Mouse (Mus musculus): ENCODE measurements around the gene Ssrp1. TPM values are rescaled to one million over a fixed set of nuclear protein-coding genes. Genes with fewer than 3 reads are reported as not detected.

The Ssrp1 gene
- polyA plus RNA-seq (2012; ENCODE audit: insufficient read depth, insufficient read length, missing spikeins) = 25.3 and 30.1 TPM in 2 replicates

GRCm38 (mm10) chr2:85037047-85038026 lies at the start of gene Ssrp1, which contains the start of gene P2rx3:
Gene Ssrp1 (plus strand): TSS chr2:85037234.
Gene P2rx3 (minus strand): TSS chr2:85037462.
- Histone ChIP-seq H3K4me3 (ENCODE audit: insufficient read depth, low read depth, low read length) (peak within 1 kb of the TSS; percentile 82), H3K27ac (replicated peaks; ENCODE audit: low read depth, low read length) (peak within 1 kb of the TSS; percentile 62), H3K4me1 (ENCODE audit: control insufficient read depth, insufficient read depth, insufficient read length, low read length) (peaks cover 10% of the 10 kb centered on the region)

GRCm38 (mm10) chr2:84987930-84988329 lies 49.1 kb upstream of the Ssrp1 start, which contains the start of gene Prg3:
Gene Prg3 (plus strand): TSS chr2:84988215.
- no peak within 1 kb of the TSS for H3K27ac ChIP-seq (replicated peaks; ENCODE audit: low read depth, low read length)
- no peak within 1 kb of the TSS for H3K4me3 ChIP-seq (ENCODE audit: insufficient read depth, low read depth, low read length)
- H3K4me1 ChIP-seq (ENCODE audit: control insufficient read depth, insufficient read depth, insufficient read length, low read length) = no peaks in the 10 kb centered on the region

GRCm38 (mm10) chr2:84996376-84996775 lies 40.7 kb upstream of the Ssrp1 start:
- no peak overlapping the region for H3K27ac ChIP-seq (replicated peaks; ENCODE audit: low read depth, low read length)

GRCm38 (mm10) chr2:84999486-85000181 lies 37.4 kb upstream of the Ssrp1 start:
- Histone ChIP-seq H3K27ac (replicated peaks; ENCODE audit: low read depth, low read length) (peak overlapping the region; percentile 86), H3K4me3 (ENCODE audit: insufficient read depth, low read depth, low read length) (no peak overlapping the region), H3K4me1 (ENCODE audit: control insufficient read depth, insufficient read depth, insufficient read length, low read length) (peaks cover 17% of the 10 kb centered on the region; the same call in 1 of the 2 replicates)

More at GRCm38 (mm10) chr2:84996376-84996775, 40.7 kb upstream of the Ssrp1 start:
- H3K4me1 ChIP-seq (ENCODE audit: control insufficient read depth, insufficient read depth, insufficient read length, low read length) = peaks cover 17% of the 10 kb centered on the region; the same call in 1 of the 2 replicates
- no peak overlapping the region for H3K4me3 ChIP-seq (ENCODE audit: insufficient read depth, low read depth, low read length)

GRCm38 (mm10) chr2:85001497-85001896 lies 35.5 kb upstream of the Ssrp1 start:
- peaks cover 17% of the 10 kb centered on the region; the same call in 1 of the 2 replicates for H3K4me1 ChIP-seq (ENCODE audit: control insufficient read depth, insufficient read depth, insufficient read length, low read length)
- H3K4me3 ChIP-seq (ENCODE audit: insufficient read depth, low read depth, low read length) = no peak overlapping the region
- peak overlapping the region; percentile 72 for H3K27ac ChIP-seq (replicated peaks; ENCODE audit: low read depth, low read length)

GRCm38 (mm10) chr2:85002575-85002974 lies 34.5 kb upstream of the Ssrp1 start:
- Histone ChIP-seq H3K4me1 (ENCODE audit: control insufficient read depth, insufficient read depth, insufficient read length, low read length) (peaks cover 17% of the 10 kb centered on the region; the same call in 1 of the 2 replicates), H3K27ac (replicated peaks; ENCODE audit: low read depth, low read length) (no peak overlapping the region), H3K4me3 (ENCODE audit: insufficient read depth, low read depth, low read length) (no peak overlapping the region)

- H3K4me1 ChIP-seq (ENCODE audit: control insufficient read depth, insufficient read depth, insufficient read length, low read length) = peaks cover 11% of the 10 kb centered on the region; the same call in 1 of the 2 replicates
- H3K4me3 ChIP-seq (ENCODE audit: insufficient read depth, low read depth, low read length) = no peak overlapping the region
- H3K27ac ChIP-seq (replicated peaks; ENCODE audit: low read depth, low read length) = no peak overlapping the region
These were observed 32.7 kb upstream of the Ssrp1 start for GRCm38 (mm10) chr2:85004341-85004740.

- Histone ChIP-seq H3K4me3 (ENCODE audit: insufficient read depth, low read depth, low read length) (no peak overlapping the region), H3K27ac (replicated peaks; ENCODE audit: low read depth, low read length) (no peak overlapping the region), H3K4me1 (ENCODE audit: control insufficient read depth, insufficient read depth, insufficient read length, low read length) (no peaks in the 10 kb centered on the region)
These were observed 30.4 kb upstream of the Ssrp1 start for GRCm38 (mm10) chr2:85006600-85006999.

GRCm38 (mm10) chr2:85007729-85008128 lies 29.3 kb upstream of the Ssrp1 start:
- Histone ChIP-seq H3K4me1 (ENCODE audit: control insufficient read depth, insufficient read depth, insufficient read length, low read length) (peaks cover 3% of the 10 kb centered on the region), H3K27ac (replicated peaks; ENCODE audit: low read depth, low read length) (no peak overlapping the region), H3K4me3 (ENCODE audit: insufficient read depth, low read depth, low read length) (no peak overlapping the region)

GRCm38 (mm10) chr2:85009212-85009611 lies 27.8 kb upstream of the Ssrp1 start:
- Histone ChIP-seq H3K4me1 (ENCODE audit: control insufficient read depth, insufficient read depth, insufficient read length, low read length) (peaks cover 3% of the 10 kb centered on the region), H3K4me3 (ENCODE audit: insufficient read depth, low read depth, low read length) (no peak overlapping the region), H3K27ac (replicated peaks; ENCODE audit: low read depth, low read length) (no peak overlapping the region)

- Histone ChIP-seq H3K27ac (replicated peaks; ENCODE audit: low read depth, low read length) (no peak overlapping the region), H3K4me1 (ENCODE audit: control insufficient read depth, insufficient read depth, insufficient read length, low read length) (peaks cover 3% of the 10 kb centered on the region), H3K4me3 (ENCODE audit: insufficient read depth, low read depth, low read length) (no peak overlapping the region)
These were observed 25.0 kb upstream of the Ssrp1 start for GRCm38 (mm10) chr2:85011906-85012604.

- Histone ChIP-seq H3K27ac (replicated peaks; ENCODE audit: low read depth, low read length) (no peak overlapping the region), H3K4me3 (ENCODE audit: insufficient read depth, low read depth, low read length) (no peak overlapping the region), H3K4me1 (ENCODE audit: control insufficient read depth, insufficient read depth, insufficient read length, low read length) (peaks cover 3% of the 10 kb centered on the region)
These were observed 24.4 kb upstream of the Ssrp1 start for GRCm38 (mm10) chr2:85012679-85013078.

- Histone ChIP-seq H3K4me1 (ENCODE audit: control insufficient read depth, insufficient read depth, insufficient read length, low read length) (peaks cover 3% of the 10 kb centered on the region), H3K27ac (replicated peaks; ENCODE audit: low read depth, low read length) (no peak overlapping the region), H3K4me3 (ENCODE audit: insufficient read depth, low read depth, low read length) (no peak overlapping the region)
These were observed 23.0 kb upstream of the Ssrp1 start for GRCm38 (mm10) chr2:85013826-85014587.

- Histone ChIP-seq H3K4me3 (ENCODE audit: insufficient read depth, low read depth, low read length) (no peak overlapping the region), H3K4me1 (ENCODE audit: control insufficient read depth, insufficient read depth, insufficient read length, low read length) (peaks cover 3% of the 10 kb centered on the region), H3K27ac (replicated peaks; ENCODE audit: low read depth, low read length) (no peak overlapping the region)
These were observed 22.4 kb upstream of the Ssrp1 start for GRCm38 (mm10) chr2:85014588-85014982.

All from brown adipose tissue, adult 24 weeks (tissue).